In genomic region chr12:61524183-61524651, GRCm38 (mm10) we compare ENCODE assay signal across 7 mouse cellular contexts. TPM values are rescaled to one million over a fixed set of nuclear protein-coding genes. Genes with fewer than 3 reads are reported as not detected.
DNase-seq lines count a peak whose midpoint lies in the region; ATAC-seq and TF ChIP-seq lines count a peak whose summit lies in the region.

No protein-coding gene starts in this region.

- WGBS in lung, embryonic 14.5 days = under 1% methylated on average over 33 of the region's 33 CpGs
- WGBS in embryonic facial prominence, embryonic 14.5 days = under 1% methylated on average over 33 of the region's 33 CpGs
- under 1% methylated on average over 33 of the region's 33 CpGs for WGBS in intestine, embryonic 16.5 days
- WGBS in midbrain, embryonic 11.5 days = under 1% methylated on average over 33 of the region's 33 CpGs

- no peak for TF ChIP-seq CTCF in lung, embryonic 14.5 days (IDR thresholded peaks at IDR 0.05; ENCODE audit: low read depth)

- no peaks in the 10 kb centered on the region for H3K4me1 ChIP-seq in lung, embryonic 14.5 days (ENCODE audit: insufficient read depth)
- no peaks in the 10 kb centered on the region for H3K4me1 ChIP-seq in embryonic facial prominence, embryonic 14.5 days (ENCODE audit: control insufficient read depth, insufficient read depth, low read length)
- 0 out of 2 replicates have a peak, but pooled peaks cover 3% of the 10 kb centered on the region for H3K4me1 ChIP-seq in intestine, embryonic 16.5 days (ENCODE audit: control insufficient read depth, insufficient read depth, low read length)
- H3K4me1 ChIP-seq in midbrain, embryonic 11.5 days (ENCODE audit: control insufficient read depth, insufficient read depth, low read length) = peaks cover 4% of the 10 kb centered on the region; the same call in 1 of the 2 replicates

- H3K4me2 ChIP-seq in lung, embryonic 14.5 days = peak overlapping the region; percentile 68
- peak overlapping the region; percentile 82 for H3K4me2 ChIP-seq in embryonic facial prominence, embryonic 14.5 days (ENCODE audit: low read depth, low read length)
- peak overlapping the region; percentile 89 for H3K4me2 ChIP-seq in intestine, embryonic 16.5 days (ENCODE audit: low read depth, low read length)
- H3K4me2 ChIP-seq in midbrain, embryonic 11.5 days = peak overlapping the region; percentile 79

- no peaks in the 10 kb centered on the region for H3K9me3 ChIP-seq in lung, embryonic 14.5 days (ENCODE audit: low read depth, low read length)
- H3K9me3 ChIP-seq in embryonic facial prominence, embryonic 14.5 days (ENCODE audit: control insufficient read depth, low read length) = no peaks in the 10 kb centered on the region
- no peaks in the 10 kb centered on the region for H3K9me3 ChIP-seq in intestine, embryonic 16.5 days (ENCODE audit: control insufficient read depth, low read length)
- no peaks in the 10 kb centered on the region for H3K9me3 ChIP-seq in midbrain, embryonic 11.5 days (ENCODE audit: control insufficient read depth, low read length)

- DNase-seq in lung, embryonic 14.5 days = peak; percentile 34
- no peak for DNase-seq in lung, postnatal 36 days
- DNase-seq in embryonic facial prominence, embryonic 14.5 days (ENCODE audit: low spot score) = peak; percentile 19
- peak; percentile 89 for DNase-seq in midbrain, embryonic 11.5 days (ENCODE audit: low spot score, missing footprints)
- DNase-seq in yolk sac, embryonic 10.5 days (ENCODE audit: low spot score) = peak; percentile 1
- no peak for DNase-seq in spleen, postnatal 14 days (ENCODE audit: low spot score in 2 of 2)

- H3K27ac ChIP-seq in lung, embryonic 14.5 days (ENCODE audit: low read depth) = no peak overlapping the region
- no peak overlapping the region for H3K27ac ChIP-seq in embryonic facial prominence, embryonic 14.5 days (replicated peaks; ENCODE audit: low read depth, low read length)
- no peak overlapping the region for H3K27ac ChIP-seq in intestine, embryonic 16.5 days (ENCODE audit: low read length)
- H3K27ac ChIP-seq in midbrain, embryonic 11.5 days (ENCODE audit: low read depth, low read length) = no peak overlapping the region

- peaks cover 39% of the 10 kb centered on the region for H3K27me3 ChIP-seq in lung, embryonic 14.5 days (ENCODE audit: insufficient read depth, low read length)
- peaks cover 48% of the 10 kb centered on the region for H3K27me3 ChIP-seq in embryonic facial prominence, embryonic 14.5 days (replicated peaks; ENCODE audit: control insufficient read depth, insufficient read depth, low read length)
- H3K27me3 ChIP-seq in intestine, embryonic 16.5 days (replicated peaks; ENCODE audit: control insufficient read depth, insufficient read depth, low read length) = peaks cover 34% of the 10 kb centered on the region
- peaks cover 32% of the 10 kb centered on the region for H3K27me3 ChIP-seq in midbrain, embryonic 11.5 days (ENCODE audit: control insufficient read depth, insufficient read depth, low read length)

- no peak for ATAC-seq in lung, embryonic 14.5 days (ENCODE audit: insufficient read depth)
- ATAC-seq in embryonic facial prominence, embryonic 14.5 days (ENCODE audit: low read depth) = no peak
- ATAC-seq in intestine, embryonic 16.5 days = no peak
- no peak for ATAC-seq in midbrain, embryonic 11.5 days (ENCODE audit: low FRiP score)

- peak overlapping the region; percentile 18; the same call in 1 of the 2 replicates for H3K9ac ChIP-seq in lung, embryonic 14.5 days
- peak overlapping the region; percentile 68 for H3K9ac ChIP-seq in embryonic facial prominence, embryonic 14.5 days (ENCODE audit: low read depth, low read length)
- H3K9ac ChIP-seq in intestine, embryonic 16.5 days (ENCODE audit: low read depth, low read length) = peak overlapping the region; percentile 33
- H3K9ac ChIP-seq in midbrain, embryonic 11.5 days (ENCODE audit: low read length) = peak overlapping the region; percentile 68; the same call in 1 of the 2 replicates

- peak overlapping the region; percentile 44 for H3K4me3 ChIP-seq in lung, embryonic 14.5 days (ENCODE audit: low read depth, low read length)
- H3K4me3 ChIP-seq in embryonic facial prominence, embryonic 14.5 days (ENCODE audit: low read depth, low read length) = peak overlapping the region; percentile 53
- peak overlapping the region; percentile 61 for H3K4me3 ChIP-seq in intestine, embryonic 16.5 days (ENCODE audit: low read length)
- peak overlapping the region; percentile 52 for H3K4me3 ChIP-seq in midbrain, embryonic 11.5 days (ENCODE audit: low read depth, low read length)

- H3K36me3 ChIP-seq in lung, embryonic 14.5 days (ENCODE audit: insufficient read depth) = no peaks in the 10 kb centered on the region
- no peaks in the 10 kb centered on the region for H3K36me3 ChIP-seq in embryonic facial prominence, embryonic 14.5 days (ENCODE audit: control insufficient read depth, insufficient read depth, low read length)
- no peaks in the 10 kb centered on the region for H3K36me3 ChIP-seq in intestine, embryonic 16.5 days (ENCODE audit: control insufficient read depth, insufficient read depth, low read length)
- no peaks in the 10 kb centered on the region for H3K36me3 ChIP-seq in midbrain, embryonic 11.5 days (ENCODE audit: control insufficient read depth, insufficient read depth, low read length)

RNA-seq across cellular contexts. Expression of gene Lrfn5, which starts 1.3 kb away (rescaled TPM):
- 0.71 and 0.99 TPM in 2 replicates for polyA plus RNA-seq in lung, embryonic 14.5 days (2014; fragmentation: Nextera tagmentation; extraction: Ambion mirVana)
- 4.8 and 5.0 TPM in 2 replicates for polyA plus RNA-seq in embryonic facial prominence, embryonic 14.5 days (2014; fragmentation: Nextera tagmentation; extraction: Ambion mirVana)
- 1.3 and 1.4 TPM in 2 replicates for polyA plus RNA-seq in intestine, embryonic 16.5 days (2015; fragmentation: Nextera tagmentation; extraction: Ambion mirVana)
- 1.9 and 2.6 TPM in 2 replicates for polyA plus RNA-seq in midbrain, embryonic 11.5 days (2014; fragmentation: Nextera tagmentation; extraction: Ambion mirVana)

Comparison
In these comparisons a context has a peak if more than half of its experiments do, and no peak if none do; other contexts are left out.
1. DNase-seq: peak in lung, embryonic 14.5 days (single experiment), embryonic facial prominence, embryonic 14.5 days (single experiment), midbrain, embryonic 11.5 days (single experiment) and yolk sac, embryonic 10.5 days (single experiment); none in lung, postnatal 36 days (single experiment) and spleen, postnatal 14 days (0 of 2).
2. H3K9ac ChIP-seq: peak in every context shown above with its lines; median percentile 68 in embryonic facial prominence, embryonic 14.5 days; 68 in midbrain, embryonic 11.5 days; 33 in intestine, embryonic 16.5 days; 18 in lung, embryonic 14.5 days.
3. Peak in every context shown above with its lines, with median percentiles within 50 percentile points of each other: H3K4me2 ChIP-seq and H3K4me3 ChIP-seq.